Mouse (Mus musculus): ENCODE measurements around the gene Tmem232.

DNA sequence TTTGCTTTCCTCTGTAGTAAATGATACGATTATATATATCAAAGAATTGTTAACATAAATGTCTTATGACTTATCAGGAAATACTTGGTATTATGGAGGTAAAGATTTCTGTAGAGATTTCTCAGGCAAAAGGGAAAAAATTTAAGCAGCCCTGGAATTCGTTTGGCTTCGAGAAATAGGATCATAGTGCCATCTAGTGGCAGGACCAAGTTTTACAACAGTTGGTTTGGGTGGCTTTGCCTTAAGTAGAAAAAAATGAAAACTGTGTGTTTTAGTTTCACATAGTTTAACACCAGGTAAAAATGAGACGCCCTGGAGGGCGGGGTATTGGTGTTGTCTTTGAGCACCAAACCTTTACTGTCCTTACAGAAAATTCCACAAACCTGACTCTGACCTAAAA lies 22.2 kb upstream of the Tmem232 start:
- TF ChIP-seq POLR2A (IDR thresholded peaks at IDR 0.05; ENCODE audit: borderline replicate concordance, low read depth, low read length) (no peak), CTCF (IDR thresholded peaks at IDR 0.05; ENCODE audit: low read depth, low read length) (no peak)

Measured in bone marrow macrophage, adult 2 months (primary cell).